Mouse (Mus musculus) thymus, adult 2 months (tissue): ENCODE measurements around the gene Bbs9. TPM values are rescaled to one million over a fixed set of nuclear protein-coding genes. Genes with fewer than 3 reads are reported as not detected.

ENCODE experiments used
- DNase-seq: peaks from one replicate; pipeline ENCODE4 v3.0.0; 2021
- H3K27ac ChIP-seq: fragments of 200-500 bp; 2 replicates; pipeline ENCODE4 v1.5.1; 2012; ENCODE audit warnings: low read length, control low read depth; ENCODE audit not compliant: control insufficient read depth, insufficient read depth
- H3K27me3 ChIP-seq: fragments of 200-500 bp; 2 replicates; pipeline ENCODE4 v1.6.1; 2012; ENCODE audit warnings: mild to moderate bottlenecking, low read length, moderate library complexity, mixed read lengths; ENCODE audit not compliant: control insufficient read depth, insufficient read depth
- H3K36me3 ChIP-seq: fragments of 200-500 bp; 2 replicates; pipeline ENCODE4 v1.6.1; 2012; ENCODE audit warnings: mild to moderate bottlenecking, low read length, moderate library complexity; ENCODE audit not compliant: control insufficient read depth, insufficient read depth
- H3K4me1 ChIP-seq: fragments of 200-500 bp; replicated peaks from 2 replicates; pipeline ENCODE4 v1.6.1; 2012; ENCODE audit warnings: low read length; ENCODE audit not compliant: control insufficient read depth, insufficient read depth
- H3K4me3 ChIP-seq: fragments of 200-500 bp; 2 replicates; pipeline ENCODE4 v1.5.1; 2012; ENCODE audit warnings: mild to moderate bottlenecking, low read length, control low read depth, moderate library complexity; ENCODE audit not compliant: control insufficient read depth, insufficient read depth
- CTCF ChIP-seq: fragments of 200-500 bp; IDR thresholded peaks from 2 replicates; pipeline ENCODE4 v1.5.1; 2012; ENCODE audit warnings: mild to moderate bottlenecking, control low read depth, low read length, moderate library complexity, borderline replicate concordance; ENCODE audit not compliant: control insufficient read depth, poor library complexity, insufficient read depth; ENCODE audit errors: extremely low read depth
- POLR2A ChIP-seq: fragments of 200-500 bp; IDR thresholded peaks from 2 replicates; pipeline ENCODE4 v1.6.1; 2012; ENCODE audit warnings: mild to moderate bottlenecking, low read length, control low read depth, moderate library complexity; ENCODE audit not compliant: control insufficient read depth, poor library complexity, insufficient read depth; ENCODE audit errors: extremely low read depth
- WGBS: fragments of 180-500 bp; shearing (Covaris S2); methylation state at CpG from one replicate; pipeline ENCODE4 v1.1.7; 2018; 5-methylcytosine and 5-hydroxymethylcytosine counted together
- polyA plus RNA-seq: library from polyadenylated mRNA; depleted of rRNA; stranded (reverse); fragments of >200 nt; gene quantifications from 2 replicates; pipeline ENCODE4 v1.2.3, GENCODE M21; 2012

The Bbs9 gene
- polyA plus RNA-seq, 1 experiment, result 21.4 TPM

DNA sequence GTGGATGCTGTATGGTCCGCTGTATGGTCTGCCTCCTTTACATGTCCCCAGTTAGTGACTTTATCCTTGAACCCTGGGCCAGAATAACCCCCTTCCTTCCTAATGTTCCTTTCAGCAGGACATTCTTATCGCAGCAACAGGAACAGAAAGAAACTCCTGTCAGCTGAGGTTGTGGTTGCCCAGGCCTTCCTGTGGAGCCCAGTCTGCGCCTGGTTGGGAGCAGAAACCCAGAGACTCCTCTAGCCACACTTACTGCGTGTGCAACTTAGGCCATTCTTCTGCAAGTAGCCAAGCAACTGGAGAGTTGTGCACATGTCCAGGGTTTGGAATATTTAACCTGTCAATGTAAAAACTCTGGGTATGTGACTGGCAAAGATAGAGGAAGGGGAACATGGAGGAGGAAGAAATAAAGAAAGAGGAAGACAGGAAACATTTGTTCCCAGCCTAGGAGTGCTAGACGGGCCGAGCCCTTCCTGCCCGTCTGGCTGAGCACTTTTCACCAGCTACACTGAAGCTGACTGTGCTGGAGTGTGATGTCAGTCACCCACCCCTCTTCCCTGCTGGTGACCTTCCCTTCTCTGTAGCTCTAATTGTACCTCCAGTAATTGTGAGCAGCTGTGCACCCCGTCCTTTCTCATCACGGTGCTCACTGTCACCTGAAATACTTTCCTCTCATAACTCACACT lies 339.0 kb downstream of the Bbs9 start:
- no peak overlapping the region for H3K27ac ChIP-seq
- DNase-seq, result no peak
- no peaks in the 10 kb centered on the region for H3K36me3 ChIP-seq
- H3K4me3 ChIP-seq, result no peak overlapping the region
- no peak for TF ChIP-seq POLR2A
- TF ChIP-seq CTCF, result no peak
- H3K27me3 ChIP-seq, result no peaks in the 10 kb centered on the region
- WGBS, result 32% methylated on average over 9 of the region's 9 CpGs
- no peaks in the 10 kb centered on the region; the same call in 1 of the 2 replicates for H3K4me1 ChIP-seq

DNA sequence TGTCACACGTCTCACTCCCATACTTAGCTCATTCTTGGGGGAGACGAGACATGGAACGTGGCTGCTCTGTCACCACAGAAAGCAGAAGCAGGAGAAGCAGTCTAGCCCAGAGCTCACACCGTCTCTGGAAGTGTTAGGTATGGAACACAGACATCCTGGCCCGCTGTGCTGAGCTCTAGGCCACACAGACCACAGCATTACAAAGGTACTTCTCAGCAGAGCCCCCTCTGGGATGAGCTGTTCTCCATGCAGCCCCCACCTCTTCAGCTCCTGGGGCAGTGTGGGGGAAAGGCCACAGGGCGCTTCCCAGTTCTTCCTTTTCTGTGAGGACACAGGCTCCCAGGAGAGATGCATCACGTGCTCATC lies 339.6 kb downstream of the Bbs9 start:
- no peaks in the 10 kb centered on the region; the same call in 1 of the 2 replicates for H3K4me1 ChIP-seq
- no peak overlapping the region for H3K4me3 ChIP-seq
- DNase-seq, result no peak
- H3K27ac ChIP-seq, result no peak overlapping the region
- H3K36me3 ChIP-seq, result no peaks in the 10 kb centered on the region
- TF ChIP-seq CTCF, result no peak
- WGBS, result 55% methylated on average over 7 of the region's 7 CpGs
- no peaks in the 10 kb centered on the region for H3K27me3 ChIP-seq

DNA sequence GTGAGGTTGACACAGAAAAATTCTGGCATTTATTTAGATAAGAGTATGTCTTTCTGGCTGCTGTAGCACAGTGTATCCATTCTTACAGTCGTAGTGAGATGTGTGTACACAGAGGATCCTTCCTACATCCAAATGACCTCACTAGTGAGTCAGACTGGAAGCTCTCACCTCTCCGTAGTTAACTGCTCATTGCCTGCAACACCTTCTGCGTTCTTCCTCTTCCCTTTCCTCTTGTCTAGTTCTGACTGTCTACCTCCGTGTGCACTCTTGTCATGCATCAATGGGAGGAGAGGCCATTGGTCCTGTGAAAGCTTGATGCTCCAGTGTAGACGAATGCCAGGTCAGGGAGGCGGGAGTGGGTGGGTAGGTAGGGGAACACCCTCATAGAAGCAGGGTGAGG lies 344.0 kb downstream of the Bbs9 start:
- 92% methylated on average over 6 of the region's 6 CpGs for WGBS

DNA sequence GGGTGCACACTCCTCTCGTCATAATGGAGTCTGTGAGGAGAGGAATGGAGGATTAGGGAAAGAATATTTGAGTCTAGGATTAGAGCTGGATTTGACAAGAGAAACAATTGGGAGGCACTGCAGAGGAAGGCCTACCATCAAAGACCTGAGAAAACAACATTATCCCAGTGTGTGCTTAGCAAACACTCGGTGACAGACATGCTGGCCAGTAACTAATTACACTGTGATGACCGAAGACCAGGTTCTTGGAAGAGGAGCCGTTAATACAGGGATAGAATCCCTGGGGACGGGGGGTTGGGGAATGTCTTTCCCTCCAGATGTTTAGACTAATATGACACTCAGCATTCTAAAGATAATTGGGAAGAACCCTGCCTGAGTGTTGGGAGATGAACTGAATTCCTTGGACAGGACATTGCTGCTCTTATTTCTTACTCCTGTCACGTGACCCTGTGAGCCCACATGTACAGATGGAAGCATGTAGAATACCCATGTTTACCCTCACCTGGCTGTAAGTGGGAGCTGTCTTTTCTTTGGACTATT lies 345.2 kb downstream of the Bbs9 start:
- H3K4me3 ChIP-seq, result no peak overlapping the region
- TF ChIP-seq POLR2A (no peak), CTCF (no peak)
- 96% methylated on average over 6 of the region's 6 CpGs for WGBS
- no peak for DNase-seq
- H3K27ac ChIP-seq, result no peak overlapping the region
- no peaks in the 10 kb centered on the region for H3K4me1 ChIP-seq
- no peaks in the 10 kb centered on the region for H3K36me3 ChIP-seq
- no peaks in the 10 kb centered on the region for H3K27me3 ChIP-seq

More for the DNA sequence above, 344.0 kb downstream of the Bbs9 start:
- TF ChIP-seq POLR2A (no peak), CTCF (no peak)
- Histone ChIP-seq H3K4me1 (no peaks in the 10 kb centered on the region; the same call in 1 of the 2 replicates), H3K4me3 (no peak overlapping the region), H3K27ac (no peak overlapping the region), H3K36me3 (no peaks in the 10 kb centered on the region), H3K27me3 (no peaks in the 10 kb centered on the region)
- no peak for DNase-seq

DNA sequence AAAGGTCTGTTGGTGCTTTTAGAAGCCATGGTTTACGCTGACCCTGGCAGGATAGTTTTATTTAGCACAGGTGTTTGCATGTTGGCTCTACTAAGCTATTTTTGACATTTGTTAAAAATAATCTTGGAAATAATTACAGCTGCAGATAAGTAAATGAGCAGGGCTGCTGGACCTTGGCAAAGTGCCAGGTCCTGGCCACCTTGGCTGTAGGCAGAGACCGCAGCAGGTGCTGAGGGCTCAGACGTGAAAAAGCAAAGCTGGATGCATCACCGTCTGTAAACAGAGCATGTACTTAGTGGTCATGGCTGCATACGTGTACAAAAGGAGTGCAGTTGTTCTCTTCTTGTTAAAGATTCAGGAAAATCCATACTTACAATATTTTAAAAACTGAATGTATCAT lies 347.3 kb downstream of the Bbs9 start:
- Histone ChIP-seq H3K27ac (no peak overlapping the region), H3K27me3 (no peaks in the 10 kb centered on the region), H3K4me3 (no peak overlapping the region), H3K36me3 (no peaks in the 10 kb centered on the region), H3K4me1 (no peaks in the 10 kb centered on the region)
- no peak for TF ChIP-seq POLR2A
- TF ChIP-seq CTCF, result no peak
- WGBS, result 93% methylated on average over 5 of the region's 5 CpGs
- no peak for DNase-seq

DNA sequence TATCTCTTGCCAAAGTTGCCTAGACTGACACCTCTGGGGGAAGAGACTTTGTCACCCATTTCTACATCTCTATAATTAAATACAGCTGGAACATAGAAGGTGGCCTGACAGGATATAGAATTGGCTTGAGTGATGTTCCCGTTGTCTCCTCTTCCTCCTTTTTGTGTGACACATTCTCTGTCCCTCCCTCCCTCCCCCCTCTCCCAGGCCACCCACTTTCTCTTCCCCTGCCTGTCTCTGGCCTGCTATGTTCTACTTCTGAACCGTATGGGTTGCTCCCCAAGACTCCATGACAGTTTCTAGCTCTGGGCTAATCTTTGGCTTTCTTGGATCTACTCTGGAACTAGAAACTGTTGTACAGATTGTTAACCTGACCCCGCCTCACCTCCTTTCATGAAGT lies 348.3 kb downstream of the Bbs9 start:
- Histone ChIP-seq H3K27me3 (no peaks in the 10 kb centered on the region), H3K4me1 (no peaks in the 10 kb centered on the region), H3K36me3 (no peaks in the 10 kb centered on the region), H3K27ac (no peak overlapping the region), H3K4me3 (no peak overlapping the region)
- TF ChIP-seq POLR2A (no peak), CTCF (no peak)
- 60% methylated on average over 3 of the region's 3 CpGs for WGBS
- DNase-seq, result no peak
